Mouse (Mus musculus) testis, adult 2 months (tissue): Measurements from ENCODE around the gene Napsa.

Experiments
- CTCF ChIP-seq: fragments of 200-500 bp; IDR thresholded peaks from 2 replicates; pipeline ENCODE4 v1.5.1; 2012; ENCODE audit warnings: low read depth, mild to moderate bottlenecking, inconsistent platforms, low read length, moderate library complexity; ENCODE audit not compliant: control insufficient read depth, insufficient read depth, insufficient replicate concordance
- POLR2A ChIP-seq: fragments of 200-500 bp; IDR thresholded peaks from 2 replicates; pipeline ENCODE4 v1.6.1; 2012; ENCODE audit warnings: low read depth, mild to moderate bottlenecking, inconsistent platforms, low read length, moderate library complexity; ENCODE audit not compliant: control insufficient read depth

- no peak for TF ChIP-seq CTCF
- TF ChIP-seq POLR2A: no peak
Measured at GRCm38 (mm10) chr7:44563284-44563683, 8.9 kb upstream of the Napsa start.
